Mouse (Mus musculus) brain, embryonic 18.5 days (tissue): Measurements from ENCODE around the gene Rictor.
"Not testable (repeated sequence)": the region's sequence is repeated elsewhere in the genome, so short reads cannot be mapped to it uniquely, and the experiment has no call there.

Source experiments
- DNase-seq: peaks from one replicate; pipeline ENCODE4 v3.0.0-alpha.2; 2012; ENCODE audit warnings: low read depth, low spot score

Rictor gene

DNA sequence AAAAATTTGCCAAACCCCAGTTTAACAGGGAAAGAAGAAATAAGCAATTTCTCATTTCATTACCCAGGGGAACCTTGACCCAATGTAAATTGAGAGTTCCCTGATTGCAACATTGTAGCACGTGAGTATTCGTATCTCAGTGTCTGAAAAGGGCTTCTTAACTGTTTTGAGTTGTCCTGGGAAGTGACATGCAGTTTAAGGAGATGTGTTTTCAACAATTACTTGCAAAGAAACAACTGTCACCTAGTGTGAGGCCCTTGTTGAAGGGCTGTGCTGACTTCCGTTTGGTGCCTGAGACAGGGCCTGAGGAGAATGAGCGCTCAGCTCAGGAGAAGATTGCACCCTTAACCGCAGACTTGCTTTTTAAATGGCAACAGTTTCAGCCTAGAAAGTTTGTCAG lies 24.9 kb downstream of the Rictor start:
- DNase-seq: no peak

DNA sequence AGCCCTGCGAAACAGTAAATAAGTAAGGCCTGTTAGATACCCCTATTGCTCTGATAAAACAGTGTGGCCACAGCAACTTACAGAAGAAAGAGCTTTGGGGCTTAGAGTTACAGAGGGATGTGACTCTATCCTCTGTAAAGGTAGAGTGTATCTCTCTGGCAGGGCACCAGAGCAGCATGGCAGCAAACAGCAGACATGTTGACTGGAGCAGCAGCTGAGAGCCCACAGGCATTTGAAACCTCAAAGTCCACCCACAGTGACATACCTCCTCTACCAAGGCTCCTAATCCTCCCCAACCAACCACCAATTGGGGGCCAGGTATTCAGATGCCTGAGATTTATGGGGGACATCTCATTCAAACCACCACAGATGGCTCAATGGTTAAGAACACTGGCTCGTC lies 31.0 kb downstream of the Rictor start:
- no peak for DNase-seq

DNA sequence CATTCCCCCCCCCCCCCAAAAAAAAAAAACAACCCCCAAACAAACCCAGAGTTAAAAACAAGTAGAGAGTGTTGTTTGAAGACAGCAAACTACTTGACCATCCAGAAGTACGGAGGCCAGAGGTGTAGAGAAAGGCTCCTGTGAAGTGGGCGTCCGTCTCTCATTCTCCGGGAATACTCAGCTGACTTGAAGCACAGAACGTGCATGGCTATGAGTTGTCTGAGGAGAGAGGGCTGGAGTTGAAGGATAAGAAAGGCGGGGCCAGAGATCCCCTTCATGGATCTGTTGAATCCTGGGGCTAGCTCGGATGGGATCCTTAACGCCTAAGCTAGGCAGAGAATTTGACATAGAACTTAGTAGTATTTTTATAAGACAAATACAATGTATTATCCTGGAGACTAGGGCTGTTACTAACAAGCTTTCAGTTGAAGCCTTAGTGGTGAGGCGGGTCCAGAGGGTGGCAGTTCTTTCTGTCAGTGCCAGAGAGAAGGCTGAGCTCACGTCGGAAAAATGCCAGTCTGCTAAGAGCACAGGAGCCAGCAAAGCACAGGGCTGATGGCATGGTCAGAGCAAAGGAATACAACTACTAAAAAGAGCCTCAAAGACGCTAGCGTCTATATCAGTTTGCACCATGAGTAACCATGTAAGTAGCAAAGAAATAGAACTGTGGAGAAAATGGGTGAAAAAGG lies 34.3 kb downstream of the Rictor start:
- DNase-seq: no peak

DNA sequence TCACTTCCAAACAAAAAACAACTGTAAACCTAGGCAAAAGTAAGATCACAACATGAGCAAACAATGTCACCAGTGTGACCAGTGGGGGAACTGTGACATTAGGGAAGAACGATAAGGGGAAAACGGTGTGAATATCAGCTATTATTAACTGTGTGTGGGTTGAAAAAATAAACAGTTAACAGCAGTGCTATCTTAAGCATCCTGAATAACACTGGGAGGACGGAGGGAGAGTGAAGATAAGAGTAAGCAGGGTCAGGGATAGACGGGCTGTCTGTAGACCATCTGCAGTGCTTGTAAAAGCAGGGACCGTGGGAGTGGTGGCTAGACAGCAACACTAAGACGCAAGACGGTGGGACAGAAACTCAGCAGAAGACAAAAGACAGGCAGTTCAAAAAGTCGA lies 35.5 kb downstream of the Rictor start:
- DNase-seq: no peak

DNA sequence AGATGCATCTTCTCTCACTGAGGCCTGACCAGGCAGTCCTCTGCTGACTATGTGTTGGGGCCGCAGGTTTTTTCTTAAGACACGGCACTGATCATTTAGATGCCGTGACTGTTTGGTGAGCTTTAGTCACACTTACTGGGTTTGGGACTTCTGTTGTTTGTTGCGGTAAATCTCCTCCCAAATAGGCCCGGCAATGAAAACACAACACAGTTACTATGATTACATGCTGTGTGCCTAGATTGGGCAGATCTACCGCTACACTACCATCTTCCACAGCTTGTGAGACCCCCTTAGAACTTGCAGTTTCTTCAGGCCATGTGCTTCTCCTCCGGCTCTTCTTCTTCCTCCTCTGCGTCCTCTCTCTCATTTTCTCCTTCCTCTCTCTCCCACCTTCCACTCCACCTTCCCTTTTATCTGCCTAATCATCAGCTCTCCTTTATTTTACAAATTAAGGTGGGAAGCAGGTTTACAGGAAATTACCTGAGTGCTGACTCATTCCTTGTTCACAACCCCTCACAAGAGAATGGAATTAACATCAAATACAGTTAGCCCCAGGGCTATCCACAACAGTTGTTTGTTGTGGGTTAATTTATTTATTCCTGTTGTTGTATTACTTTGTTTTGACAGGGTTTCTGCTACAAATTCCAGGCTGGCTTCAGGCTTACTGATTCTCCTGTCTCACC lies 38.3 kb downstream of the Rictor start:
- not testable (repeated sequence) for DNase-seq

DNA sequence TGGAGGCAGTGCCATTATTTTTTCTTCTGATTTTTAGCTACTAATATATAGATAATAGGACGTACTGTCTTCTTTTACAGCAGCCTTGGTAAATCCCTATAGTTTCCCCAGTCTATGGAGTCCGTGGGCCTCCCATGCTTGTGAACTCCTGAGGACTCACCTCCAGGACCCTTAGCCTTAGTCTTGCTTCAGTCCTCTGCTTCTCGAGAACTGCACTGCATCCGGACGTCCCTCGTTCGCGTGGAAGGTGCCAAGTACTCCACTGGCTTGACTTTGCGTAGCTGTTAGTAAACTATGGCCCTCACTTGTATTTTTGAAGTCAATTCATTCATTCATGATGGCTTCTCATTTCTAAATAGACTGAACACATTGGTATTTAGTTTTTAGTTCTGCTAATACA lies 38.8 kb downstream of the Rictor start:
- DNase-seq: no peak

DNA sequence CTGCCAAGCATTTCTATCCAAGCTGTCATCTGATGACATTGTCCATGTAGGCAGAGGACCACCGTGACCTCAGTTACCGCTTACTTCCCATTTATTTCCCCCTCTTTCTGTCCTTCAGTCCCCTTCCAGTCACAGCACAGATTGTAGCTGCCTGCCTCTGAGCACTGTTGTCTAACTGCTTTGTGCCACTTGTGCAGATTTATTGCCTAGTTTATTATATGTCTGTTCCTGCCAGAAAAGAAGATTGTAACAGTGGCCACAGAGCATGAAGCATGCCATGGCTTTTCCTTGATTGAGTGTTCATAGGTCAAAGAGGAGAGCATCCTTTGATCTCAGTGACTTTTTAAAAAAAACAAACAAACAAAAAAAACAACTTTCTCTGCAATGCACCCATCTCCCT lies 46.2 kb downstream of the Rictor start:
- no peak for DNase-seq

DNA sequence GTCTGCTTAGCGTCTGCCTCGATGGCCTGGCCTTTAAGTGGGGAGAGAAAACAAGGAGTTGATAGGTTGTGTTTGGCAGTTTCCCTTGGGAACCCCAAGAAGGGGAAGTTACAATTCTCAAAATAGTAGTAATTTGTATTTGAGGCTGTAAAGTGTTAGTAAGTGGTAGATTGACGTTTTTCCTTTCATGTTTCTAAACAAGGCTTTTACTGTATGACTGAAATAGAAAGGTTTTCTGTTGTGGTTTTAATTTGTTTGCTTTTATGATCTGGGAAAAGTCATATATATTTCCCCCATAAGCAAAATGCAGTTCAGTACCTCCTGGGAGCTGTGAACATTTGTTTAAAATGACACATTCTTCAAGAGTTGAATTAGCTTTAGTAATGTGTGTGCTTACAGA lies 64.1 kb downstream of the Rictor start:
- no peak for DNase-seq

DNA sequence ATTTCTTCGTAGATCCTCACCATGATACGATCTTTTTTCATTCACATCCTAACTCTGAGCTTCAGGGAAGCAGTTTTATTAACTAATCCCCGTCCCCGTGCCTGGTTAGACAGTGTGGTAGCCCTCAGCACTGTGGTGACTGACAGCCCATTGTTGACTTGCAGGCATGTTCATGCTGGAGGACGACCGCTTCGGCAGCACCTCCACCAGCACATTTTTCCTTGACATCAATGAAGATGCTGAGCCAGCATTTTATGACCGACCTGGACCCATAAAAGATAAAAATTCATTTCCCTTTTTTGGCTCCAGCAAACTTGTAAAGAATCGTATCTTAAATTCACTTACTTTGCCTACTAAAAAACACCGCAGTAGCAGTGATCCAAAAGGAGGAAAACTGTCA lies 78.0 kb downstream of the Rictor start:
- no peak for DNase-seq

DNA sequence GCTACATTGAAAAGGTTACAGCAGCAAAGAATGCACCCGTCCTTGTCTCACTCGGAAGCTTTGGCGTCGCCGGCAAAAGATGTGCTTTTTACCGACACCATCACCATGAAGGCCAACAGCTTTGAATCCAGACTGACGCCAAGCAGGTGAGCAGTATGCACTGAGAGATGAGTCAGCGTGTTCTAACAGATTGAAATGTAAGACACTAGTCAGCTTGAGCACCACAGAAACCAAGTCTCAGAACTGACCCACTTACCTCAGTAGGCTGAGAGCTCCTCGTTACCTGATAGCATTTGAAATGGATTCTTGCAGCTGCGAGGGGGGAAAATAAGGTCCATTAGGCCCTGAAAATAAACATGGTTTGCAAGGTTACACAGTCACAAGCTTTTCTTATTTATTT lies 79.1 kb downstream of the Rictor start:
- no peak for DNase-seq

DNA sequence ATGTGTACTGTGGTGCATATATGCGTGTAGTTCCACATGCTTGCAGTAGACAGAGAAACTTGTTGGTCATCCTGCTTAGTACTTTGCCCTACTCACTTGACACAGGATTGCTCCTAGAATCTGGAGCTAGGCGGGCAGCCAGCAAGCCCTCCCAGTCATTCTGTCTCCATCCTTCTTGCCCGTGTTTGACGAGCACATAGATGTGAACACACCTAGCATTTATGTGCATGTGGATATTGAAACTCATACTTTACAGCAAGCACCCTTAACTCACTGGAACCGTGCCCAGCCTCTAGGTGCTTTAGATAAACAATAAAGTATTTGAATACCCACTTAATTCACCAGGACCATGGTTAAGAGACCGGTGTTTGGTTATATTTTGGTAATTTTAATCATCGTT lies 81.8 kb downstream of the Rictor start:
- no peak for DNase-seq

DNA sequence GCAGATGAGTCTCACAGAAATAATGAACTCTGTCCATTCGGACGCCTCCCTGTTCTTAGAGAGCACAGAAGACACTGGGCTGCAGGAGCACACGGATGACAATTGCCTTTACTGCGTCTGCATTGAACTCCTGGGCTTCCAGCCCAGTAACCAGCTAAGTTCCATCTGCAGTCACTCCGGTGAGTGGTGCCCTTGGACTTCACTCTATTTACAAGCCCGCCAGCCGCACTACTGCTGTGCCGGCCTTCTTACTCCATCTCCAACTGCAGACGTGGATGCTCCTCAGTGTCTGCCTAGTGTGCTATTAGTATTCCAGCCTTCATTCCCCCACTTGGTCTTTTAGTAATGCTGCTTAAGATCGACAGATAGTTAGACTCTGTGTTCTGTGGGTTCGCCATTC lies 83.5 kb downstream of the Rictor start:
- DNase-seq: no peak

DNA sequence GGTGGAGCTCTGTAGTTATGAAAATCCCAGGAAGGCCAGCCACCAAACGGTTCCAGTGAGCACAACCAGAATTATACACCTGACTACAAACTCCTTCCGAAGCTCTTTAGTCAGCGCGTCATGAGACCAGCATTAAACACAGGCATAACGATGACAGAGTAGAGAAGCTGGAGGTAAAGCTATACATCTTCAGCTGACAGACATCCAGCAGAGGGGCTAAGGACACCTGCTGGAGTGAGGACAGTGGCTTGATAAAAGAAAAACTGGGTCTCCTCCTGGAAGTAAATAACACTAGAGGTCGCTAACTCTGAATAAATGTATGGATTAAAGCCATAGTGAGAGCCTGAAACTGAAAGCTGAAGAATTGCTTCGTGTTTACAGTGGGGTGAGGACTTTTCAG lies 84.7 kb downstream of the Rictor start:
- no peak for DNase-seq

DNA sequence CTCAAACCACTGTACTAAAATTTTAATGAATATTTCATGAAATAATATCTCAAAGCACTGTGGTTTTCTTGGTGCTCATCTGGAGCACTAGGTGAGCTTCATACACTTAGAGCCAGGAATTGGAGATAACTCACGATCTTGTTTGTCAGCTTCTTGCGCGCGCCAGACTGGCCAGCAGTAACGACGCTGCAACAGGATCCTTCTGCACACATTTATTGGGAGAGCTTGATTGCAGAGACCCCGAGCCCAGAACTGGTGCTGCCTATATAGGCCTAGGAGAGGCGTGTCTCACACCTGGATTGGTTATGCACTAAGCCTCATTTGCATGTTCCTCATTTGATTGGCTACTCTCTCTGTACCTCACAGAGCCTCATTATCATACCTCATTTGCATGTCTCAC lies 93.0 kb downstream of the Rictor start:
- not testable (repeated sequence) for DNase-seq

DNA sequence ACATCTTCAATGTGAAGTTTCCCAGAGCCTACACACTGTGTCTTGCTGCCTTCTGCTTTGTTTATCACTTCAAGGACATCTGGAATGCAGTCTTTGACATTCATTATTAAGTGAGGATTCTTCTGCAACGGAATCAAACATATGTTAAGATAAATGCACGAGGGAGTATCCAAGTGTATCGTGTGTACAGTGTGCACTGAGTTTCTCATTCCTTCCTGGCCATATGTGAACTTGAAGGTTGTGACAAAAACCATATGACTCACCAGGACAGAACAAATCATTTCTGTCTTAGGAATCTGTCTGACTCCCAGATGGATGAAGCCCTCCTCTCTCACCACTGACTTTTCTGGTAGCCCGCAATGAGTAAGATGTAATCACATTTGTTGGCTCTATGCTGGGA lies 107.6 kb downstream of the Rictor start:
- DNase-seq: no peak

DNA sequence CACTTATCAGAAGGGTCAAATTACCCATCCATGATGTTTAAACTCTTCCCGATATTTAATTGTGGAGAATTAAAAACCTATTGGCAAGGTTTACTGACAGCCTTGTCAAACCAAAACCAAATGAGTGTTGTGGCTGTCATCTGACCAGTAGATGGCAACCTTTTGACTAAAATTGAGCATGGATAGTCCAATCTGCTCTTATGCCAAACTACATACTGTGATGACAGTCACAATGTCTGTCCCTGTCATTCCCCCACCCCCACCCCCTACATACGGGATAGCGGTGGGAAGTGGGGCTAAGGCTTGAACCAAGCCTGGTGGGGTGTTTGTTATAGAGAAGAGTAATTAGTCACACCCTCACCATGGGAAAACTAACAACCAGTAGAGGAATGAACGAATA lies 132.0 kb downstream of the Rictor start:
- DNase-seq: no peak

DNA sequence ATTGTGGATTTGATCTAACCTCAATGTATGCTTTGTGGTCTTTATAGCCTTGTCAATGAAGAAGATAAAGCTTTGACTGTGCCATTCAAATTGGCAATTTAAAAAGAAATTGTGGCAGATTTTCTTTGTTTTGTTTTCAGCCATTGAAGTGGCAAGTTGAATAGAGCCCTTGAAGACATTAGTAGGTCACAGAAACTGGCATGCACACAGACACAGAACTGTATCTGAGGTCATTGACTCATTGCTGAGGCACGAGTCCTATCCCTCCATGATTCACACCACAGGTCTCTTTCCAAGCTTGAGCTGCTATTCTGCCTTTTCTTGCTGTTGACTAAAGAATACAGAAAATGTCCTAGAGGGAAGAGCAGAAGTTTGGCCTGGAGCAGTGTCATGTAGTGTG lies 141.7 kb downstream of the Rictor start:
- DNase-seq: no peak
